ENCODE assay signal across 12 mouse cellular contexts in the genomic region with DNA sequence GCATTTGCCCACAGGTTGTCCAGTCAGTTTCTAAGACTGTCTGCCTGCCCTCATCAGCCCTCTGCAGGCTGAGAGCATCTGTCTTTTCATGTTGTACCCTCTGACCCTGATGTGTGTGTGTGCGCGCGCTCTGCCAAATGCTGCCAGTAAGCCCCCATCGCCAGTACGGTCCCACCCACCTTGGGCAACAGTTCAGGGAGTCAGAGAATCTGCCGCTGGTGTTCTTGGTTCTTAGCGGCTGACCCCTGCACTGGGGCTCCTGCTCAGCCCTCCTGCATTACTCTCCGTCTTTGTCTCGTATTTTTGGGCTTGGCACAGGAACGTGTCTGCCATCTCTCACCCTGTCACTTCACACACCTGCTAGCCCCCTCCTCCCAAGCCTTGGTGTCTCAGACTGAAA. TPM values are rescaled to one million over a fixed set of nuclear protein-coding genes. Genes with fewer than 3 reads are reported as not detected.
DNase-seq lines count a peak whose midpoint lies in the region; ATAC-seq and TF ChIP-seq lines count a peak whose summit lies in the region.
"Had no signal": no experiment of that assay in that cellular context is flagged by ENCODE, and none has a peak within 500 bp of the region (broad histone marks: within the 10 kb centered on the region; RNA-seq: fewer than 3 reads in every experiment).

No protein-coding gene starts in this region.

- H3K27me3 ChIP-seq in heart, embryonic 13.5 days (replicated peaks) = no peaks in the 10 kb centered on the region
- no peaks in the 10 kb centered on the region for H3K27me3 ChIP-seq in lung, postnatal 0 days (replicated peaks; ENCODE audit: insufficient read depth, low read length)
- no peaks in the 10 kb centered on the region for H3K27me3 ChIP-seq in embryonic facial prominence, embryonic 10.5 days (replicated peaks; ENCODE audit: low read depth, poor library complexity, severe bottlenecking)
- no peaks in the 10 kb centered on the region for H3K27me3 ChIP-seq in liver, embryonic 14.5 days (ENCODE audit: control insufficient read depth, insufficient read depth, low read length)
- H3K27me3 ChIP-seq: heart, embryonic 15.5 days; midbrain, embryonic 15.5 days had no signal

- no peaks in the 10 kb centered on the region for H3K36me3 ChIP-seq in heart, embryonic 13.5 days
- no peaks in the 10 kb centered on the region for H3K36me3 ChIP-seq in lung, postnatal 0 days (ENCODE audit: insufficient read depth, low read length)
- no peaks in the 10 kb centered on the region for H3K36me3 ChIP-seq in embryonic facial prominence, embryonic 10.5 days (replicated peaks)
- H3K36me3 ChIP-seq in liver, embryonic 14.5 days (replicated peaks; ENCODE audit: control insufficient read depth, insufficient read depth, low read depth) = no peaks in the 10 kb centered on the region; the same call in 1 of the 2 replicates
- H3K36me3 ChIP-seq: heart, embryonic 15.5 days; midbrain, embryonic 15.5 days had no signal

- no peak for TF ChIP-seq EP300 in lung, postnatal 0 days (IDR thresholded peaks at IDR 0.05)
- no peak for TF ChIP-seq EP300 in liver, embryonic 14.5 days (IDR thresholded peaks at IDR 0.05; ENCODE audit: low read depth)

- intact Hi-C loops in heart, postnatal 36 days (cut with DNase I) = no loop called here

- H3K27ac ChIP-seq in heart, embryonic 13.5 days (replicated peaks) = 0 out of 2 replicates have a peak overlapping the region, but pooled peaks have one; percentile 61
- H3K27ac ChIP-seq in lung, postnatal 0 days (ENCODE audit: low read length) = peak overlapping the region; percentile 72; the same call in 1 of the 2 replicates
- no peak overlapping the region for H3K27ac ChIP-seq in embryonic facial prominence, embryonic 10.5 days (replicated peaks)
- peak overlapping the region; percentile 99 for H3K27ac ChIP-seq in liver, embryonic 14.5 days
- H3K27ac ChIP-seq: heart, embryonic 15.5 days; midbrain, embryonic 15.5 days had no signal

- 57% methylated on average over 10 of the region's 10 CpGs for WGBS in heart, embryonic 13.5 days
- WGBS in lung, postnatal 0 days = 36% methylated on average over 10 of the region's 10 CpGs
- WGBS in embryonic facial prominence, embryonic 10.5 days = 77% methylated on average over 10 of the region's 10 CpGs
- 43% methylated on average over 10 of the region's 10 CpGs for WGBS in liver, embryonic 14.5 days (ENCODE audit: insufficient replicate concordance)

- no peak for DNase-seq in heart, postnatal 36 days
- DNase-seq in lung, postnatal 0 days (ENCODE audit: low spot score) = peak; percentile 4
- DNase-seq in lung, postnatal 25 days (ENCODE audit: low spot score) = no peak
- peak; percentile 21 for DNase-seq in embryonic facial prominence, embryonic 10.5 days (ENCODE audit: low spot score)
- DNase-seq in liver, embryonic 14.5 days (ENCODE audit: low read depth in 3 of 3, low spot score in 3 of 3) = no peak
- DNase-seq in frontal cortex, postnatal 10 days (ENCODE audit: low spot score in 2 of 2) = no peak
- DNase-seq: adrenal gland, postnatal 14 days; lung, postnatal 36 days; thymus, adult 18-20 months had no signal

- H3K4me2 ChIP-seq in heart, embryonic 13.5 days = peak overlapping the region; percentile 28; the same call in 1 of the 2 replicates
- H3K4me2 ChIP-seq in lung, postnatal 0 days (replicated peaks; ENCODE audit: low read depth, low read length) = no peak overlapping the region
- peak overlapping the region; percentile 98 for H3K4me2 ChIP-seq in liver, embryonic 14.5 days (ENCODE audit: low read depth)
- H3K4me2 ChIP-seq: heart, embryonic 15.5 days; midbrain, embryonic 15.5 days had no signal

- no peak for TF ChIP-seq CTCF in lung, postnatal 0 days (IDR thresholded peaks at IDR 0.05)
- no peak for TF ChIP-seq CTCF in liver, embryonic 14.5 days (IDR thresholded peaks at IDR 0.05; ENCODE audit: low read depth)

- no peak overlapping the region for H3K9ac ChIP-seq in heart, embryonic 13.5 days
- no peak overlapping the region for H3K9ac ChIP-seq in lung, postnatal 0 days (replicated peaks; ENCODE audit: low read depth)
- peak overlapping the region; percentile 81 for H3K9ac ChIP-seq in liver, embryonic 14.5 days (replicated peaks)
- H3K9ac ChIP-seq: heart, embryonic 15.5 days; midbrain, embryonic 15.5 days had no signal

- H3K4me1 ChIP-seq in heart, embryonic 13.5 days = peaks cover 58% of the 10 kb centered on the region
- peaks cover 23% of the 10 kb centered on the region; the same call in 1 of the 2 replicates for H3K4me1 ChIP-seq in lung, postnatal 0 days (ENCODE audit: insufficient read depth, low read depth, low read length)
- H3K4me1 ChIP-seq in embryonic facial prominence, embryonic 10.5 days = peaks cover 41% of the 10 kb centered on the region
- H3K4me1 ChIP-seq in liver, embryonic 14.5 days (replicated peaks; ENCODE audit: control insufficient read depth in 2 of 2, insufficient read depth in 2 of 2, low read length in 1 of 2) = peaks cover 64 to 67% of the 10 kb centered on the region in 2 experiments

- no peak overlapping the region for H3K4me3 ChIP-seq in heart, embryonic 13.5 days
- H3K4me3 ChIP-seq in lung, postnatal 0 days (ENCODE audit: low read depth, low read length) = no peak overlapping the region
- no peak overlapping the region for H3K4me3 ChIP-seq in embryonic facial prominence, embryonic 10.5 days
- peak overlapping the region; percentile 60 to 81 for H3K4me3 ChIP-seq in liver, embryonic 14.5 days (ENCODE audit: insufficient read depth in 1 of 2, low read depth in 2 of 2, low read length in 2 of 2)
- H3K4me3 ChIP-seq: heart, embryonic 15.5 days; midbrain, embryonic 15.5 days had no signal

- no peak for ATAC-seq in heart, embryonic 13.5 days (ENCODE audit: extremely low read depth, insufficient number of reproducible peaks, low FRiP score, low TSS enrichment)
- no peak for ATAC-seq in lung, postnatal 0 days
- ATAC-seq in liver, embryonic 14.5 days (ENCODE audit: insufficient read depth) = no peak
- ATAC-seq: midbrain, embryonic 15.5 days had no signal

- H3K9me3 ChIP-seq in heart, embryonic 13.5 days = no peaks in the 10 kb centered on the region
- no peaks in the 10 kb centered on the region for H3K9me3 ChIP-seq in lung, postnatal 0 days (ENCODE audit: low read length)
- no peaks in the 10 kb centered on the region for H3K9me3 ChIP-seq in embryonic facial prominence, embryonic 10.5 days
- H3K9me3 ChIP-seq in liver, embryonic 14.5 days (ENCODE audit: control insufficient read depth, low read length) = no peaks in the 10 kb centered on the region
- H3K9me3 ChIP-seq: heart, embryonic 15.5 days; midbrain, embryonic 15.5 days had no signal

RNA-seq across cellular contexts. Expression of gene Taok3, which starts 17.1 kb away (rescaled TPM):
- 8.5 and 10.8 TPM in 2 replicates for polyA plus RNA-seq in heart, embryonic 13.5 days (2015; fragmentation: Nextera tagmentation; extraction: Ambion mirVana)
- total RNA-seq in heart, postnatal 36 days (2021) = 1 to 10 TPM; 7.7 to 8.2 TPM
- polyA plus RNA-seq in lung, postnatal 0 days (2015; fragmentation: Nextera tagmentation; extraction: Ambion mirVana) = 55.5 and 67.3 TPM in 2 replicates
- 8.1 TPM in 2 replicates for polyA plus RNA-seq in embryonic facial prominence, embryonic 10.5 days (2016; fragmentation: Nextera tagmentation; extraction: Ambion mirVana)
- polyA plus RNA-seq in liver, embryonic 14.5 days (2012; rRNA removed) = 14.7 and 17.1 TPM in 2 replicates
- 43.3 and 50.2 TPM in 2 replicates for polyA plus RNA-seq in liver, embryonic 14.5 days (2014; fragmentation: Nextera tagmentation; extraction: Ambion mirVana)

RNA-seq across cellular contexts. Expression of gene Suds3, which starts 21.1 kb away (rescaled TPM):
- polyA plus RNA-seq in heart, embryonic 13.5 days (2015; fragmentation: Nextera tagmentation; extraction: Ambion mirVana) = 49.1 and 49.3 TPM in 2 replicates
- 10 to 100 TPM; 89.7 to 97.2 TPM for total RNA-seq in heart, postnatal 36 days (2021)
- 47.1 and 57.8 TPM in 2 replicates for polyA plus RNA-seq in lung, postnatal 0 days (2015; fragmentation: Nextera tagmentation; extraction: Ambion mirVana)
- 74.6 and 76.4 TPM in 2 replicates for polyA plus RNA-seq in embryonic facial prominence, embryonic 10.5 days (2016; fragmentation: Nextera tagmentation; extraction: Ambion mirVana)
- polyA plus RNA-seq in liver, embryonic 14.5 days (2012; rRNA removed) = 16.2 and 22.7 TPM in 2 replicates
- polyA plus RNA-seq in liver, embryonic 14.5 days (2014; fragmentation: Nextera tagmentation; extraction: Ambion mirVana) = 19.7 and 19.8 TPM in 2 replicates

Comparison
In these comparisons a context has a peak if more than half of its experiments do, and no peak if none do; other contexts are left out.
1. DNase-seq: peak in lung, postnatal 0 days (single experiment) and embryonic facial prominence, embryonic 10.5 days (single experiment); none in heart, postnatal 36 days (0 of 2), lung, postnatal 25 days (single experiment), liver, embryonic 14.5 days (0 of 3) and frontal cortex, postnatal 10 days (0 of 2).
2. H3K4me3 ChIP-seq: peak in liver, embryonic 14.5 days (2 of 2); none in heart, embryonic 13.5 days (single experiment), lung, postnatal 0 days (single experiment) and embryonic facial prominence, embryonic 10.5 days (single experiment).